Mouse (Mus musculus): ENCODE data around the gene Herc3.
A peak's percentile ranks its signal among the peaks of the same experiment; 100 is the strongest.
"Not testable (repeated sequence)": the region's sequence is repeated elsewhere in the genome, so short reads cannot be mapped to it uniquely, and the experiment has no call there.

Gene Herc3

GRCm38 (mm10) chr6:58859517-58859916 is 28.3 kb downstream of the Herc3 start:
- no peak for DNase-seq (ENCODE audit: low spot score in 2 of 2)

- no peak for DNase-seq (ENCODE audit: low spot score in 2 of 2)
Measured at GRCm38 (mm10) chr6:58862446-58862993, 31.3 kb downstream of the Herc3 start.

GRCm38 (mm10) chr6:58863631-58864235 is 32.5 kb downstream of the Herc3 start:
- DNase-seq (ENCODE audit: low spot score in 2 of 2): no peak

GRCm38 (mm10) chr6:58867858-58868257 is 36.6 kb downstream of the Herc3 start:
- not testable (repeated sequence) for DNase-seq (ENCODE audit: low spot score in 2 of 2)

- DNase-seq (ENCODE audit: low spot score in 2 of 2): no peak
Measured at GRCm38 (mm10) chr6:58879572-58879971, 48.3 kb downstream of the Herc3 start.

- DNase-seq (ENCODE audit: low spot score in 2 of 2): no peak
Measured at GRCm38 (mm10) chr6:58879987-58880386, 48.7 kb downstream of the Herc3 start.

- DNase-seq (ENCODE audit: low spot score in 2 of 2): no peak
Measured at GRCm38 (mm10) chr6:58880861-58881260, 49.6 kb downstream of the Herc3 start.

GRCm38 (mm10) chr6:58881363-58881762 is 50.1 kb downstream of the Herc3 start:
- no peak for DNase-seq (ENCODE audit: low spot score in 2 of 2)

GRCm38 (mm10) chr6:58882271-58882670 is 51.0 kb downstream of the Herc3 start:
- DNase-seq (ENCODE audit: low spot score in 2 of 2): no peak

- no peak for DNase-seq (ENCODE audit: low spot score in 2 of 2)
Measured at GRCm38 (mm10) chr6:58889917-58890316, 58.7 kb downstream of the Herc3 start.

- no peak for DNase-seq (ENCODE audit: low spot score in 2 of 2)
Measured at GRCm38 (mm10) chr6:58893307-58893706, 62.0 kb downstream of the Herc3 start.

- no peak for DNase-seq (ENCODE audit: low spot score in 2 of 2)
Measured at GRCm38 (mm10) chr6:58894994-58895393, 63.7 kb downstream of the Herc3 start.

GRCm38 (mm10) chr6:58896648-58897047 is 65.4 kb downstream of the Herc3 start:
- no peak for DNase-seq (ENCODE audit: low spot score in 2 of 2)

- no peak for DNase-seq (ENCODE audit: low spot score in 2 of 2)
Measured at GRCm38 (mm10) chr6:58899076-58899475, 67.8 kb downstream of the Herc3 start.

GRCm38 (mm10) chr6:58900536-58900935 is 69.3 kb downstream of the Herc3 start:
- no peak for DNase-seq (ENCODE audit: low spot score in 2 of 2)

- peak; percentile 36 to 61 for DNase-seq (ENCODE audit: low spot score in 2 of 2)
Measured at GRCm38 (mm10) chr6:58903171-58903570, 71.9 kb downstream of the Herc3 start.

GRCm38 (mm10) chr6:58904551-58904950 is 73.3 kb downstream of the Herc3 start:
- no peak for DNase-seq (ENCODE audit: low spot score in 2 of 2)

- DNase-seq (ENCODE audit: low spot score in 2 of 2): peak; percentile 39 to 61
Measured at GRCm38 (mm10) chr6:58906852-58907261, 75.6 kb downstream of the Herc3 start, which contains the start of gene Nap1l5. Nap1l5 (minus strand) TSS chr6:58907076.

- DNase-seq (ENCODE audit: low spot score in 2 of 2): no peak
Measured at GRCm38 (mm10) chr6:58907336-58907735, 76.1 kb downstream of the Herc3 start.

GRCm38 (mm10) chr6:58907791-58908190 is 76.5 kb downstream of the Herc3 start:
- DNase-seq (ENCODE audit: low spot score in 2 of 2): no peak

GRCm38 (mm10) chr6:58912842-58913241 is 81.6 kb downstream of the Herc3 start:
- no peak for DNase-seq (ENCODE audit: low spot score in 2 of 2)

GRCm38 (mm10) chr6:58913551-58913950 is 82.3 kb downstream of the Herc3 start:
- no peak for DNase-seq (ENCODE audit: low spot score in 2 of 2)

- no peak for DNase-seq (ENCODE audit: low spot score in 2 of 2)
Measured at GRCm38 (mm10) chr6:58913971-58914370, 82.7 kb downstream of the Herc3 start.

- no peak for DNase-seq (ENCODE audit: low spot score in 2 of 2)
Measured at GRCm38 (mm10) chr6:58916498-58916897, 85.2 kb downstream of the Herc3 start.
